Comparison of ENCODE assay signal across 9 mouse cellular contexts in the genomic region with DNA sequence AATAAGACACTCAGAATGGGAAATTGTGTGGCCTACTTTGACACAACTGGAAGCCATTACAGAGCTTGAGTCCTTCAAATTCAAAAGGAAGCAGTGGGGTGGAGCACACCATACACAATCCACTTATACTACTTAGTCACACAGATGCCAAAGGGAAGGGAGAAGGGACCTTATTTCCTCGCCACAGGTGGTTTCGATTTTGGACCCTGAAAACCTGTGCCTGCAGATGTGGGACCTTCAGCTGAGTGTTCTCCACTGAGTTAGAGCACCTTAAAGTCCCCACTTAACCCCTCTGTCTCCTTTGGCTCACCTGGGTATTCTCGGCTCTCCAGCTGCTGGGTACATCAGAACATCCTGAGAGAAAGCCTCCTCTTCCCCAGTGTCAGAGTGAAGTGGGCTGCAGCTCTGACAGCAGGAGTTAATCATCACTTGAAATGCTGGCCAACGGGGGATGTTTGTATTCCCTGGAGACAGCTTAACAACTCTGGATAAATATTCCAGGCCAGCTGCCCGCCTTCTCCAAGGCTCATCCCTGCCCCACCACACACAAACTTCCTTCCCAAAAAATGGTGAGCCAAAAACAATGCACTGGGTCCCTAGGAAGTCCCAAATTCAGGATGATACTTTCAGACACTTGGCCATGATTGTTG.
DNase-seq lines count a peak whose midpoint lies in the region; ATAC-seq and TF ChIP-seq lines count a peak whose summit lies in the region.
"Had no signal": no experiment of that assay in that cellular context is flagged by ENCODE, and none has a peak within 500 bp of the region (broad histone marks: within the 10 kb centered on the region; RNA-seq: fewer than 3 reads in every experiment).

No protein-coding gene starts in this region.

- no peak overlapping the region for H3K4me3 ChIP-seq in lung, embryonic 14.5 days (ENCODE audit: low read depth, low read length)
- no peak overlapping the region for H3K4me3 ChIP-seq in lung, postnatal 0 days (ENCODE audit: low read depth, low read length)
- no peak overlapping the region for H3K4me3 ChIP-seq in embryonic facial prominence, embryonic 15.5 days (replicated peaks)
- no peak overlapping the region for H3K4me3 ChIP-seq in intestine, embryonic 15.5 days (replicated peaks)
- H3K4me3 ChIP-seq in limb, embryonic 14.5 days (replicated peaks; ENCODE audit: low read length): no peak overlapping the region

- no peaks in the 10 kb centered on the region for H3K9me3 ChIP-seq in lung, embryonic 14.5 days (ENCODE audit: low read depth, low read length)
- no peaks in the 10 kb centered on the region for H3K9me3 ChIP-seq in lung, postnatal 0 days (ENCODE audit: low read length)
- H3K9me3 ChIP-seq in embryonic facial prominence, embryonic 15.5 days (replicated peaks): no peaks in the 10 kb centered on the region; the same call in 1 of the 2 replicates
- H3K9me3 ChIP-seq in intestine, embryonic 15.5 days: no peaks in the 10 kb centered on the region
- H3K9me3 ChIP-seq in limb, embryonic 14.5 days (ENCODE audit: control insufficient read depth, low read length): 0 out of 2 replicates have a peak, but pooled peaks cover 6% of the 10 kb centered on the region

- peaks cover 3% of the 10 kb centered on the region; the same call in 1 of the 2 replicates for H3K4me1 ChIP-seq in lung, embryonic 14.5 days (ENCODE audit: insufficient read depth)
- no peaks in the 10 kb centered on the region for H3K4me1 ChIP-seq in lung, postnatal 0 days (ENCODE audit: insufficient read depth, low read depth, low read length)
- peaks cover 51% of the 10 kb centered on the region for H3K4me1 ChIP-seq in embryonic facial prominence, embryonic 15.5 days
- H3K4me1 ChIP-seq in intestine, embryonic 15.5 days (replicated peaks): peaks cover 15% of the 10 kb centered on the region; the same call in 1 of the 2 replicates
- H3K4me1 ChIP-seq in limb, embryonic 14.5 days (ENCODE audit: control insufficient read depth, insufficient read depth, low read length): peaks cover 30% of the 10 kb centered on the region

- TF ChIP-seq EP300 in lung, postnatal 0 days (IDR thresholded peaks at IDR 0.05): no peak

- TF ChIP-seq POLR2A in limb, embryonic 14.5 days (IDR thresholded peaks at IDR 0.05; ENCODE audit: borderline replicate concordance, extremely low read depth, insufficient read depth, insufficient read length): no peak

- H3K9ac ChIP-seq in lung, embryonic 14.5 days: no peak overlapping the region
- H3K9ac ChIP-seq in lung, postnatal 0 days (replicated peaks; ENCODE audit: low read depth): no peak overlapping the region
- no peak overlapping the region for H3K9ac ChIP-seq in embryonic facial prominence, embryonic 15.5 days
- H3K9ac ChIP-seq in intestine, embryonic 15.5 days: no peak overlapping the region
- no peak overlapping the region for H3K9ac ChIP-seq in limb, embryonic 14.5 days (ENCODE audit: low read depth, low read length, severe bottlenecking)

- intact Hi-C loops in left cerebral cortex, postnatal 36 days (cut with DNase I): no loop called here

- peak; percentile 62 for DNase-seq in lung, embryonic 14.5 days
- no peak for DNase-seq in lung, postnatal 0 days (ENCODE audit: low spot score)
- peak; percentile 35 for DNase-seq in limb, embryonic 14.5 days (ENCODE audit: low spot score)
- no peak for DNase-seq in retina, postnatal 1 day
- DNase-seq in ovary, postnatal 14 days (ENCODE audit: low spot score): no peak
- no peak for DNase-seq in left cerebral cortex, postnatal 36 days (ENCODE audit: low spot score in 2 of 2)

- WGBS in lung, embryonic 14.5 days: 44% methylated on average over 5 of the region's 5 CpGs
- 47% methylated on average over 5 of the region's 5 CpGs for WGBS in lung, postnatal 0 days
- 32% methylated on average over 5 of the region's 5 CpGs for WGBS in embryonic facial prominence, embryonic 15.5 days
- WGBS in intestine, embryonic 15.5 days: 39% methylated on average over 5 of the region's 5 CpGs
- WGBS in limb, embryonic 14.5 days: 37% methylated on average over 5 of the region's 5 CpGs

- no peak for TF ChIP-seq CTCF in lung, embryonic 14.5 days (IDR thresholded peaks at IDR 0.05; ENCODE audit: low read depth)
- TF ChIP-seq CTCF in lung, postnatal 0 days (IDR thresholded peaks at IDR 0.05): no peak

- H3K36me3 ChIP-seq in lung, embryonic 14.5 days (ENCODE audit: insufficient read depth): peaks cover 3% of the 10 kb centered on the region; the same call in 1 of the 2 replicates
- H3K36me3 ChIP-seq in lung, postnatal 0 days (ENCODE audit: insufficient read depth, low read length): no peaks in the 10 kb centered on the region
- H3K36me3 ChIP-seq in embryonic facial prominence, embryonic 15.5 days: peaks cover 11% of the 10 kb centered on the region; the same call in 1 of the 2 replicates
- peaks cover 12% of the 10 kb centered on the region; the same call in 1 of the 2 replicates for H3K36me3 ChIP-seq in intestine, embryonic 15.5 days
- H3K36me3 ChIP-seq in limb, embryonic 14.5 days (ENCODE audit: control insufficient read depth, insufficient read depth, low read length): peaks cover 10% of the 10 kb centered on the region

- H3K27me3 ChIP-seq in lung, embryonic 14.5 days (ENCODE audit: insufficient read depth, low read length): no peaks in the 10 kb centered on the region
- no peaks in the 10 kb centered on the region for H3K27me3 ChIP-seq in lung, postnatal 0 days (replicated peaks; ENCODE audit: insufficient read depth, low read length)
- no peaks in the 10 kb centered on the region for H3K27me3 ChIP-seq in embryonic facial prominence, embryonic 15.5 days
- H3K27me3 ChIP-seq in intestine, embryonic 15.5 days (replicated peaks): no peaks in the 10 kb centered on the region
- H3K27me3 ChIP-seq in limb, embryonic 14.5 days (ENCODE audit: control insufficient read depth, insufficient read depth, low read length): no peaks in the 10 kb centered on the region

- peak; percentile 37; the same call in 1 of the 2 replicates for ATAC-seq in lung, embryonic 14.5 days (ENCODE audit: insufficient read depth)
- ATAC-seq in lung, postnatal 0 days: no peak
- ATAC-seq in embryonic facial prominence, embryonic 15.5 days (ENCODE audit: insufficient number of reproducible peaks, low FRiP score, low TSS enrichment, low read depth): 0 out of 2 replicates have a peak, but pooled peaks have one; percentile 13
- peak; percentile 43; the same call in 1 of the 2 replicates for ATAC-seq in intestine, embryonic 15.5 days
- ATAC-seq in limb, embryonic 14.5 days (ENCODE audit: low FRiP score, low read depth): no peak
- ATAC-seq: hindbrain, embryonic 16.5 days had no signal

- H3K27ac ChIP-seq in lung, embryonic 14.5 days (ENCODE audit: low read depth): no peak overlapping the region
- no peak overlapping the region for H3K27ac ChIP-seq in lung, postnatal 0 days (ENCODE audit: low read length)
- no peak overlapping the region for H3K27ac ChIP-seq in embryonic facial prominence, embryonic 15.5 days (replicated peaks)
- H3K27ac ChIP-seq in intestine, embryonic 15.5 days: no peak overlapping the region
- no peak overlapping the region for H3K27ac ChIP-seq in limb, embryonic 14.5 days (replicated peaks; ENCODE audit: low read depth, low read length)

- no peak overlapping the region for H3K4me2 ChIP-seq in lung, embryonic 14.5 days
- no peak overlapping the region for H3K4me2 ChIP-seq in lung, postnatal 0 days (replicated peaks; ENCODE audit: low read depth, low read length)
- H3K4me2 ChIP-seq in embryonic facial prominence, embryonic 15.5 days (replicated peaks): no peak overlapping the region
- no peak overlapping the region for H3K4me2 ChIP-seq in intestine, embryonic 15.5 days (replicated peaks)
- no peak overlapping the region for H3K4me2 ChIP-seq in limb, embryonic 14.5 days (replicated peaks; ENCODE audit: low read depth, low read length, severe bottlenecking)

Comparison
In these comparisons a context has a peak if more than half of its experiments do, and no peak if none do; other contexts are left out.
1. ATAC-seq: peak in lung, embryonic 14.5 days (single experiment), embryonic facial prominence, embryonic 15.5 days (single experiment) and intestine, embryonic 15.5 days (single experiment); none in lung, postnatal 0 days (single experiment) and limb, embryonic 14.5 days (single experiment).
2. DNase-seq: peak in lung, embryonic 14.5 days (single experiment) and limb, embryonic 14.5 days (single experiment); none in lung, postnatal 0 days (single experiment), retina, postnatal 1 day (single experiment), ovary, postnatal 14 days (single experiment) and left cerebral cortex, postnatal 36 days (0 of 2).